Mouse (Mus musculus): Measurements from ENCODE around the gene Nfasc.

The Nfasc gene

GRCm38 (mm10) chr1:132582998-132583604, 158.5 kb downstream of the Nfasc start:
- no peak for DNase-seq (ENCODE audit: low spot score in 2 of 2)

GRCm38 (mm10) chr1:132581845-132582839, 159.5 kb downstream of the Nfasc start:
- DNase-seq (ENCODE audit: low spot score in 2 of 2), result no peak

DNA sequence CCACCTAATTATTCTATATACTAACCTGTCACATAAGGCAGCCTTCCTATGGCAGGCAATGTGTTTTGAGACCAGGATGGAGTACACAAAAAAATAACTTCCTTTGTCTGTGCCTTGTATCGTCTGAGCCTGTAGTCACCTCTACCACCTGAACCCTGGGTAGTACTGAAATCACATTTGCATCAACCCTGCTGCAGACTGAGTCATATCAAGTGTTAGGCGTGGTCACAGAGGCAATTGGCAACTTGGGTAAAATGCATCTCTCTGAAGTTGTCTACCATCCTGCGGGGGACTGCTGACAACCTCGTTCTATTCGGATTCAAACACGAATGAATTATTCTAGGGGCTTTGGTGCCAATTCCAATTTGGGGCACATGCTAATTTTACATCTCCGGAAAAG, 161.5 kb downstream of the Nfasc start:
- DNase-seq (ENCODE audit: low spot score in 2 of 2), result no peak

DNA sequence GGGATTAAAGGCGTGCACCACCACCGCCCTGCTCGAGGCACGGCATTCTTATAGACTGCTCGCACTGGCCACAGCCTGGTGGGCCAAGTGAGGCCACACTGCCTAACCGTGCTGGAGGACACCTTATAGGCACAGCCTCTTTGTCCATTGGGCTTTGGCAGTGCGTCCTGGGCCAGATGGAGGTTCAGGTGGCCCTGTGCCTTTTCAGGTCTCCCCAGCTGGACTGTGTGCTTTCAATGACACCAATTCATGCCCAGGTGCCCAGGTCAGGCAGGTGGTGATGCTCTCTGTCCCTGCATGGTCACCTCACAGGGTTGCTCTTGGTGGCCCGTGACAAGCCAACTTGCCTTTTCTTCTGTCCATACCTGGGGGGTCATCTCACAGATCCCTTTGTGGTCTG, 164.8 kb downstream of the Nfasc start:
- DNase-seq (ENCODE audit: low spot score in 2 of 2), result no peak

DNA sequence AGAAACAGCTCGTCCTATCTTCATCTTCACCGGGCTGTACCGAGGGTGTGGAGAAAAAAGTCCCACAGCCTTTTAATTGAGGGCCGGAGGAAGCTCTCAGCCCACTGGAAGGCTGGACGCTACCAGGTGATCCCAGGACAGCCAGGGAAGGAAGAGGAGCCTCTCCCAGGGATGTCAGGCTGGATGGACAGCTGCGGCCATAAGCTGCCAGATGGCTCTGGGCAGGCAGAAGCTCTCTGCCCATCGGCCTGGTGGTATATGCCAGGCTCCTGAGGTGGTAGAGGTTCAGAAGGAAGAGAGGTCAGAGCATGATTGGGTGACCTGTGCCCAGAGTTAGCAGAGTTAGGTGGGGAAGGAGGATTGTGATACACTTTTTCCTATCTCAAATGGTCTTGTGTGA, 168.7 kb downstream of the Nfasc start:
- DNase-seq (ENCODE audit: low spot score in 2 of 2), result no peak

- DNase-seq (ENCODE audit: low spot score in 2 of 2), result no peak
These were observed 170.0 kb downstream of the Nfasc start for GRCm38 (mm10) chr1:132571613-132572012.

- DNase-seq (ENCODE audit: low spot score in 2 of 2), result no peak
These were observed 170.7 kb downstream of the Nfasc start for GRCm38 (mm10) chr1:132570906-132571305.

DNA sequence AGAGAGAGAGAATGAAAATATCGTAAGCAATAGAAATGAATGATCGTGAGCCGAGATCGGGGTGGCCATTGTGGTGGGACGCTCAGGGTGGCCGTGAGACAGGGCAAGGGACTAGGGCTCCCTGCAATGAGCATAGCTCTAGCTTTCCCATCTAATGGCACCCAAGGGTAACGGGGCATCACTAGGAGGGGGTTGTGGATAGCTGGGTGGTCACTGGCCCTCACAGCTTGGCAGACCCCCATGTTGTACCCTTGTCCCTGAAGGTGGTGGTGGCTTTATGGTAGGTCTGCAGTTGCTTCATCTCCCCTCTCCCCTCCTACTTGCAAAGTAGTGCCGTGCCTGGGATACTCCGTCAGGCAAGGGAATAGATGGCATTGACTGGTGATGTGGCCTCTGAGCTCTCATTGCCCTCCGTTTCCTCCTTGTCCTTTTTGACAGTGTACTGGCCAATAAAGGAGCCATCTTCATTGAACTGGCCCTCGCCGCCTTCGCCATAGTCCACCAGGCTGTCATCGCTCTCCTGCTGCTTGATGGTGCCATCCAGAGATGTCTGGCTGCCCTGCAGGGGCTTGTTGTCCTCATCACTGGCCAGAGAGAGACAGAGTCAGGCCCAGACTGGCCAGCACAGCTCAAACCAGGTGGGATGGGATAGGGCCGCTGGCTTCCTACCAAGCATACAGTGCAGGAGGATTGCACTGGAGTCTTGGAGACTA, 171.4 kb downstream of the Nfasc start:
- no peak for DNase-seq (ENCODE audit: low spot score in 2 of 2)

DNA sequence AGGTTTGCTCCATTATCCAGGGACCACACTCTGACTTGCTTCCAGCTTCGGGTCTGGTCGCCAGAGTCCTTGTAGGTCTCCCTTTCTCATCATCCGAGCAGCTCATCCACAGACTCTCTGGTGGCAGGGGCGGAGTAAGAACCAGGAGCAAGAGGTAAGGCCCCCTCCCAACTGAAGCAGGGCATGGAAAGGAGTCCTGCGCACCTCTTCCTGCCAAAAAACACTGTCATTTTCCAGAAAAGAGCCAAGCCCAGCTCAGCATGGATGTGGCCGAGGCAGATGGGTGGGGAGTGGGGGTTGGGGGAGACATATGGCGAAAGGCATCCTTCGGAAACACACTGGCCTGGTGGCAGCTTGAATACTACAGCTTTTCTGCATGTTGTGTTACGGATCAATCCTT, 172.1 kb downstream of the Nfasc start:
- no peak for DNase-seq (ENCODE audit: low spot score in 2 of 2)

DNA sequence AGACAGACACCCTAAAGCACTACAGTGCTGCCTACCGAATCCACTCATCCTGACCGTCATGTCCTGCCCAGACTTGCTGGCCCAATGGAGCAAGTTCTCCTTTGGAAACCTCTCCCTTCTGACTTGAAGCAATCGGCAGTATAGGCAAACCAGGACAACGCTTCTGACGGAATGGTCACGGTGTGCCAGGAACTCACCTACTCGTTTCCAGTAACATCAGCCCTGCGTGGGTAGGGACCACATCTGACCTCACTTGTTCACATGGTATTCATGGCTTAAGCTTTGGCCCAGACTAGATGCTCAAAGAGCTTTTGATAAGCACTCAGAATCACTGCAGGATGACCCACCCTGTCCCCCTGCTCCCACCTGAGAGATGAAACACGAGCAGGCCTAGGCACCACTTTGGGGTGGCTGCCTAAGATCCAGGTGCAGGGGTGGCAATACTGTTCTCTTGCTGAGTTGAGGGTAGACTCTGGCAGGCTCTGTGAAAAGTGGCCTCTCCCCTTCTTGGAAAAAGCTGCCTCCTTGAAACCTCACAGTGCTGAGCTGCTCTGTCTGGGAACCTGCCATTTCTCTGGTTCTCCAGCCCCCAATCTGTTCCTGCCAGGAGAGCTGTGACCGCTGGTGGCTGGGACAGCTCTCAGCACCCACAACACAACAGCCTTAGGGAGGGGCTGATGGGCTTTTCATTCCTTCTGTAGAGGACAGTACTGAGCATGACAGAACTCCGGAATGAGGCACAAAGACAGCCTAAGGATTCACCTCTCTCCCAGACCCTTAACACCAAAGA, 174.1 kb downstream of the Nfasc start:
- no peak for DNase-seq (ENCODE audit: low spot score in 2 of 2)

DNA sequence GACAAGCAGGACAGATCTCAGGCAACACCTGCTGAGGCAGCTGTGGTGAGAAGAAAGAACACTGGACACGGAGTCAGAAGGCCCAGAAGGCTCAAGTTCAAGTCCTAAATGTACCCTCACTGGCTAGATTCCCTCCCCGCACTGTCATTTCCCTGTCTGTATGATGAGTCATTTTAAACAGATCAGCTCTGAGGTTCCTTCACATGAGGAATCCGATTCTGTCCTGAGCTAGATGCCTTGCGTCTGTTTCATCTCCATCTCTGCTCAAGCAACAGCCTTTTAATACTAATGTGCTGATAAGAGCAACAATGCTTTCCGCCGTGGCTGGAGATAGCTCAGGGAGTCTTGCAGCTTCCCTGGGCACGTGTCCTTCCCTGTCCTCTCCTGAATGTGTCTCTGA, 175.8 kb downstream of the Nfasc start:
- no peak for DNase-seq (ENCODE audit: low spot score in 2 of 2)

GRCm38 (mm10) chr1:132564946-132565345, 176.7 kb downstream of the Nfasc start:
- DNase-seq (ENCODE audit: low spot score in 2 of 2), result no peak

DNA sequence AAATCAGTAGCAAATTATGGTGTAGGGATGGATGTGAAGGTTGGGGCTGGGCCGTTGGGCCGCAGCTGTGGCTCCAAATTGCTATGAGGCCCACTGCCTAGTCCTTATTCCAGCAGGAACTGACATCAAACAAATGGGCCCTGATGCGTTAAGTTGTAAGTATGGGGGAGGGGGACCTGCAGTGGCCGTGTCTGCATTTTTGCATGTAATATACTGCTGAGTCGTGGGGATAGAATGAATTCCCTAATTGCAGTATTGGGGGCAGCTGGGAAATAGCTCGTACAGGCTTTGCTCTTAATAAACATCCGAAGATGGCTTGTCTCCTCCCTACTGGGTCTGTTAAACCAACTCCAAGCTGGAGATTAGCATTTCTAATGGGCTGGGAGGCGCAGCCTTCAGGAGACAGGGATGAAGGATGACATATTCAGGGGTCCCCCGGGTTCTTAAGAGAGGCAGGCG, 179.2 kb downstream of the Nfasc start:
- no peak for DNase-seq (ENCODE audit: low spot score in 2 of 2)

GRCm38 (mm10) chr1:132560907-132561700, 180.5 kb downstream of the Nfasc start:
- DNase-seq (ENCODE audit: low spot score in 2 of 2), result no peak

- DNase-seq (ENCODE audit: low spot score in 2 of 2), result no peak
These were observed 182.6 kb downstream of the Nfasc start for GRCm38 (mm10) chr1:132559045-132559444.

- DNase-seq (ENCODE audit: low spot score in 2 of 2), result no peak
These were observed 183.5 kb downstream of the Nfasc start for GRCm38 (mm10) chr1:132557901-132558631.

GRCm38 (mm10) chr1:132543789-132544188, 197.8 kb downstream of the Nfasc start:
- no peak for DNase-seq (ENCODE audit: low spot score in 2 of 2)

- no peak for DNase-seq (ENCODE audit: low spot score in 2 of 2)
These were observed 198.8 kb downstream of the Nfasc start, which contains the start of gene Cntn2 for GRCm38 (mm10) chr1:132542762-132543306. TSS of gene Cntn2 (minus strand) at chr1:132543256.

GRCm38 (mm10) chr1:132541824-132542599, 199.6 kb downstream of the Nfasc start:
- no peak for DNase-seq (ENCODE audit: low spot score in 2 of 2)
